Mouse (Mus musculus) telencephalon, adult 2 months (tissue): Measurements from ENCODE around the gene Ddx5.
"Not testable (repeated sequence)": the region's sequence is repeated elsewhere in the genome, so short reads cannot be mapped to it uniquely, and the experiment has no call there.

Experiments used
- DNase-seq: peaks from one replicate; pipeline ENCODE4 v3.0.0-alpha.2; 2011; ENCODE audit warnings: low read depth, low spot score

Ddx5 gene

GRCm38 (mm10) chr11:106762139-106762799 lies 26.7 kb downstream of the Ddx5 start:
- DNase-seq = no peak

GRCm38 (mm10) chr11:106760511-106760910 lies 28.5 kb downstream of the Ddx5 start:
- DNase-seq = no peak

- no peak for DNase-seq
Observed at GRCm38 (mm10) chr11:106759028-106759427, 30.0 kb downstream of the Ddx5 start.

GRCm38 (mm10) chr11:106755583-106755982 lies 33.4 kb downstream of the Ddx5 start:
- DNase-seq = no peak

GRCm38 (mm10) chr11:106753314-106753713 lies 35.7 kb downstream of the Ddx5 start:
- DNase-seq = no peak

GRCm38 (mm10) chr11:106752103-106752502 lies 36.9 kb downstream of the Ddx5 start:
- DNase-seq = no peak

- DNase-seq = no peak
Observed at GRCm38 (mm10) chr11:106751039-106752018, 37.7 kb downstream of the Ddx5 start, which contains the start of gene Milr1. Gene Milr1 (plus strand): TSS chr11:106751226.

GRCm38 (mm10) chr11:106750121-106750751 lies 38.7 kb downstream of the Ddx5 start, which contains the start of gene Pecam1:
Gene Pecam1 (minus strand): TSS chr11:106750628.
- no peak for DNase-seq

- DNase-seq = not testable (repeated sequence)
Observed at GRCm38 (mm10) chr11:106749557-106750120, 39.3 kb downstream of the Ddx5 start.

GRCm38 (mm10) chr11:106744949-106745348 lies 44.0 kb downstream of the Ddx5 start:
- DNase-seq = no peak

GRCm38 (mm10) chr11:106742388-106742841 lies 46.6 kb downstream of the Ddx5 start:
- no peak for DNase-seq

- no peak for DNase-seq
Observed at GRCm38 (mm10) chr11:106741826-106742225, 47.2 kb downstream of the Ddx5 start.

- DNase-seq = no peak
Observed at GRCm38 (mm10) chr11:106741232-106741631, 47.8 kb downstream of the Ddx5 start.

- not testable (repeated sequence) for DNase-seq
Observed at GRCm38 (mm10) chr11:106740724-106741123, 48.3 kb downstream of the Ddx5 start.

GRCm38 (mm10) chr11:106739116-106739515 lies 49.9 kb downstream of the Ddx5 start:
- no peak for DNase-seq

- no peak for DNase-seq
Observed at GRCm38 (mm10) chr11:106737178-106737621, 51.8 kb downstream of the Ddx5 start.

GRCm38 (mm10) chr11:106736614-106737013 lies 52.4 kb downstream of the Ddx5 start:
- DNase-seq = no peak

GRCm38 (mm10) chr11:106730714-106731113 lies 58.3 kb downstream of the Ddx5 start:
- DNase-seq = no peak
